ENCODE assay signal across 19 mouse cellular contexts in genomic region chr1:152821746-152822145, GRCm38 (mm10).
A peak's percentile ranks its signal among the peaks of the same experiment; 100 is the strongest.
DNase-seq lines count a peak whose midpoint lies in the region; ATAC-seq lines count a peak whose summit lies in the region.
"Had no signal": no experiment of that assay in that cellular context is flagged by ENCODE, and none has a peak within 500 bp of the region (broad histone marks: within the 10 kb centered on the region; RNA-seq: fewer than 3 reads in every experiment).

No protein-coding gene starts in this region.

- ATAC-seq in frontal cortex, adult (ENCODE audit: low TSS enrichment) = peak; percentile 55
- ATAC-seq: forebrain, embryonic 15.5 days; hindbrain, embryonic 16.5 days; intestine, embryonic 15.5 days had no signal

- no peak for DNase-seq in frontal cortex, postnatal 25 days (ENCODE audit: low spot score in 2 of 2)
- peak; percentile 30 for DNase-seq in 3134 (ENCODE audit: extremely low read depth, insufficient read length, low spot score)
- peak; percentile 56 for DNase-seq in adipocyte (ENCODE audit: low spot score)
- DNase-seq in fibroblast of lung, adult 2 months (ENCODE audit: low read depth) = peak; percentile 80
- DNase-seq in kidney, postnatal 14 days = no peak
- DNase-seq in MN1 (ENCODE audit: low spot score) = no peak
- DNase-seq: adrenal gland, adult 8-10 months; adrenal gland, postnatal 25 days; cerebellum, adult 18-20 months; cerebellum, adult 9-10 months; cerebellum, postnatal 14 days; gastrocnemius, postnatal 25 days; heart, postnatal 10 days; heart, postnatal 36 days; kidney, adult 11 months had no signal

Comparison
In these comparisons a context has a peak if more than half of its experiments do, and no peak if none do; other contexts are left out.
1. DNase-seq: peak in 3134 (single experiment), adipocyte (single experiment) and fibroblast of lung, adult 2 months (single experiment); none in frontal cortex, postnatal 25 days (0 of 2), kidney, postnatal 14 days (single experiment) and MN1 (single experiment).